Mouse (Mus musculus) liver, embryonic 14.5 days (tissue): ENCODE measurements around the gene Shd.

Experiments used
- CTCF ChIP-seq: IDR thresholded peaks from 2 replicates; pipeline ENCODE4 v1.5.1; 2016; ENCODE audit warnings: antibody characterized with exemption, low read depth, control low read depth
- EP300 ChIP-seq: IDR thresholded peaks from 2 replicates; pipeline ENCODE4 v1.6.1; 2016; ENCODE audit warnings: antibody characterized with exemption, low read depth

GRCm38 (mm10) chr17:55958584-55958886 lies 11.7 kb upstream of the Shd start:
- TF ChIP-seq CTCF (no peak), EP300 (no peak)
